Mouse (Mus musculus) kidney, embryonic 16.5 days (tissue): ENCODE data around the gene Lcn12. TPM values are rescaled to one million over a fixed set of nuclear protein-coding genes. Genes with fewer than 3 reads are reported as not detected.

ENCODE experiments used
- ATAC-seq: fragments of 200-750 bp; cut with Nextera tagmentation; 2 replicates; pipeline ENCODE4 v1.8.0; 2017; ENCODE audit warnings: moderate TSS enrichment; ENCODE audit not compliant: low FRiP score, low TSS enrichment
- H3K27ac ChIP-seq: fragments of 300-500 bp; sonication (generic); 2 replicates; pipeline ENCODE4 v1.5.1; 2014; ENCODE audit warnings: low read length
- H3K27me3 ChIP-seq: fragments of 300-500 bp; sonication (generic); 2 replicates; pipeline ENCODE4 v1.6.1; 2014; ENCODE audit warnings: low read length, control low read depth, mixed read lengths; ENCODE audit not compliant: insufficient read depth
- H3K36me3 ChIP-seq: fragments of 300-500 bp; sonication (generic); 2 replicates; pipeline ENCODE4 v1.6.1; 2014; ENCODE audit warnings: low read length, control low read depth, mixed read lengths; ENCODE audit not compliant: insufficient read depth
- H3K4me1 ChIP-seq: fragments of 300-500 bp; sonication (generic); 2 replicates; pipeline ENCODE4 v1.6.1; 2014; ENCODE audit warnings: low read length, control low read depth, mixed read lengths; ENCODE audit not compliant: insufficient read depth
- H3K4me2 ChIP-seq: fragments of 300-500 bp; sonication (generic); replicated peaks from 2 replicates; pipeline ENCODE4 v1.6.1; 2014; ENCODE audit warnings: low read depth, low read length
- H3K4me3 ChIP-seq: fragments of 300-500 bp; sonication (generic); 2 replicates; pipeline ENCODE4 v1.5.1; 2014; ENCODE audit warnings: mild to moderate bottlenecking, low read length
- H3K9ac ChIP-seq: fragments of 300-500 bp; sonication (generic); replicated peaks from 2 replicates; pipeline ENCODE4 v1.6.1; 2014; ENCODE audit warnings: low read length
- H3K9me3 ChIP-seq: fragments of 300-500 bp; sonication (generic); 2 replicates; pipeline ENCODE4 v1.6.1; 2016; ENCODE audit warnings: low read length, control low read depth
- WGBS: fragments of 180-500 bp; shearing (Covaris S2); extraction: QIAGEN DNeasy Blood & Tissue Kit; methylation state at CpG from one replicate; pipeline ENCODE4 v1.1.7; 2014; 5-methylcytosine and 5-hydroxymethylcytosine counted together
- polyA plus RNA-seq: library from polyadenylated mRNA; unstranded; fragments of >200 nt; fragmentation: Nextera tagmentation; extraction: Ambion mirVana; gene quantifications from 2 replicates; pipeline ENCODE4 v1.2.1, GENCODE M21; 2015

The Lcn12 gene
- polyA plus RNA-seq, 1 experiment from 2014 or later: not detected

GRCm38 (mm10) chr2:25477967-25478675 is 15.6 kb downstream of the Lcn12 start:
- 84% methylated on average over 3 of the region's 3 CpGs for WGBS
- H3K9ac ChIP-seq: no peak overlapping the region
- H3K27ac ChIP-seq: no peak overlapping the region
- no peak overlapping the region for H3K4me2 ChIP-seq
- H3K36me3 ChIP-seq: no peaks in the 10 kb centered on the region
- no peaks in the 10 kb centered on the region for H3K27me3 ChIP-seq
- ATAC-seq: no peak
- no peak overlapping the region for H3K4me3 ChIP-seq
- H3K4me1 ChIP-seq: no peaks in the 10 kb centered on the region
- no peaks in the 10 kb centered on the region for H3K9me3 ChIP-seq

DNA sequence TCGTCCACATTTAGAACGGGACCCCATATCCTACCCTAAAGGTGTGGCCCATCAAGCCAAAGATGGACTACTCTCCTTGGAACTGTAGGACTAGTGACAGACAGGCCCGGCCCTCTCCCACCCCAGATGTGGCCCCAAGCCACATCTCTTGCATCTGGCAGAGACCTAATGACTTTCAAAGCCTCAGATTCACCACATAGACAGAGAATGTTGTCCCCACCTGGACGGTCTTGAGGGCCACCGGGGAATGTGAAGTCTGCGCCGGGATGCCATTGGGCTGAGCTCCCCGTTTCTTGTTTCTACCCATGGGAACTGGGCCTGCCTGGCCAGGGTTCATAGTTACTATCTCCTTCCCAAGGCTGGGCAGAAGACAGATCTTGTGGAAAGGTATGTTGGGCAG is 16.2 kb downstream of the Lcn12 start:
- H3K9me3 ChIP-seq: no peaks in the 10 kb centered on the region
- H3K27me3 ChIP-seq: no peaks in the 10 kb centered on the region
- no peaks in the 10 kb centered on the region for H3K4me1 ChIP-seq
- no peaks in the 10 kb centered on the region for H3K36me3 ChIP-seq
- H3K4me3 ChIP-seq: no peak overlapping the region
- no peak overlapping the region for H3K4me2 ChIP-seq
- no peak overlapping the region for H3K9ac ChIP-seq
- 89% methylated on average over 8 of the region's 8 CpGs for WGBS
- H3K27ac ChIP-seq: no peak overlapping the region
- no peak for ATAC-seq

DNA sequence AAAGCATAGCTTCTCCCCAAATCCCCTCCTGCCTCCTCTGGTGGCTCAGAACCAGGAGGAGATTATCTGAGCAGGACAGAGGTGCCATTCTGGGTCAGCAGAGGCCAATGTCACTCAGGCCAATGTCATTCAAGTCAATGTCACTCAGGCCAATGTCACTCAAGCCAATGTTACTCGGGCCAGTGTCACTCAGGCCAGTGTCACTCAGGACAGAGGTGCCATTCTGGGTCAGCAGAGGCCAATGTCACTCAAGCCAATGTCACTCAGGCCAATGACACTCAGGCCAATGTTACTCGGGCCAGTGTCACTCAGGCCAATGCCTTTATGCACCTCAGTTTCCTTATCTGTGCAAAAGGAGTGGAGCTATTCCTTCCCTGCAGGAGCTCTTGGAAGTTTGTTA is 21.2 kb downstream of the Lcn12 start:
- Histone ChIP-seq H3K9me3 (no peaks in the 10 kb centered on the region), H3K9ac (no peak overlapping the region), H3K4me1 (0 out of 2 replicates have a peak, but pooled peaks cover 6% of the 10 kb centered on the region), H3K4me2 (no peak overlapping the region), H3K4me3 (no peak overlapping the region), H3K36me3 (no peaks in the 10 kb centered on the region), H3K27me3 (no peaks in the 10 kb centered on the region), H3K27ac (no peak overlapping the region)
- 78% methylated on average over 2 of the region's 2 CpGs for WGBS
- no peak for ATAC-seq

GRCm38 (mm10) chr2:25469969-25470368 is 23.7 kb downstream of the Lcn12 start, which contains the start of gene Ptgds:
Gene Ptgds (minus strand): TSS chr2:25470046.
- Histone ChIP-seq H3K27ac (no peak within 1 kb of the TSS), H3K9me3 (no peaks in the 10 kb centered on the region), H3K4me2 (no peak within 1 kb of the TSS), H3K4me1 (peaks cover 10% of the 10 kb centered on the region; the same call in 1 of the 2 replicates), H3K36me3 (no peaks in the 10 kb centered on the region), H3K4me3 (no peak within 1 kb of the TSS), H3K27me3 (no peaks in the 10 kb centered on the region), H3K9ac (no peak within 1 kb of the TSS)
- WGBS: 49% methylated on average over 6 of the region's 6 CpGs
- ATAC-seq: no peak

DNA sequence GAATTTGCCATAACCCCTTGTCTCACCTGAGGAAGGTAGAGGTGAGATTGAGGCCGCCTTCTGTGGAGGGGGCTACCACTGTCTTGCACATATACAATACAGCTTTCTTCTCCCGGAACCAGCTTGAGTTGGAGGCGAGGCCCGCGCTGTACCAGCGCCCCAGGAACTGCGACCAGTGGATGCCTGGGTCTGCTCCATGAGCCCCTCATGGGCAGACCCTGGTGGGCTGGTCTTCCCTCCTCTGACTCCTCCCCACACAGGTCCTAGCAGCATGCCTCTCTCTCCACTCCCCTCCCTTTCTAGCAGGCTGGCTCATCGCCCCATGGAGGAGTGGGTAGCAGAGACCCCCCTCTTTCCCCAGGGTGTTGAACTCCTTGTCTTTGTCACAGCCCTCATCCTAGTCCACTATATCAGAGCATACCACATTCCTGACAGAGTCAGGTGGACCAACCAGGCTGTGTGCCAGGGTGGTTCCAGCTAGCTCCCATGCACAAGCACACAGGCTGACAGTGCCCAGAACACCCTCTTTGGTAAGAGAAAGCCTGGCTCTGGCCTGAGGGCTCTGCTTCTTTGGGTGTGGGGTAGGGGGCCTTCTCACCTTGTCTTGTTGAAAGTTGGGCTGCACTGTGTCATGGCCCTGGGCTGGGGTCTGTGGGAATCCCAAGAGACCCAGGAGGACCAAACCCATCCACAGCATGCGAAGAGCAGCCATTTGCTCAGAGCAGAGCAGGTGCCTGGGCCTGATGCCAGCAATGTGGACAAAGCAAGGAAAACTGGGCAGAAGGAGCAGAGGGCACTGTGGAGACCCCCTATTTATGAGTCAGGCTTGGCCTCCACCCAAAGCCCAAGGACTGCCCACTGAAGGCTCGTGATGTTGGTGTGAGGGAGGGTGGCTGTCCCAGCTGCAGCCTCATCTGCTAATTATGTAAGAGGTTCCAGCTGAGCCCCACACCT is 24.5 kb downstream of the Lcn12 start:
- Histone ChIP-seq H3K4me3 (no peak overlapping the region), H3K27me3 (no peaks in the 10 kb centered on the region), H3K9me3 (no peaks in the 10 kb centered on the region), H3K4me1 (peaks cover 10% of the 10 kb centered on the region; the same call in 1 of the 2 replicates), H3K27ac (no peak overlapping the region), H3K9ac (no peak overlapping the region), H3K4me2 (no peak overlapping the region), H3K36me3 (no peaks in the 10 kb centered on the region)
- 0 out of 2 replicates have a peak, but pooled peaks have one; percentile 12 for ATAC-seq
- WGBS: 80% methylated on average over 10 of the region's 10 CpGs

GRCm38 (mm10) chr2:25467606-25468303 is 26.0 kb downstream of the Lcn12 start:
- Histone ChIP-seq H3K27ac (no peak overlapping the region), H3K4me3 (no peak overlapping the region), H3K4me1 (peaks cover 10% of the 10 kb centered on the region; the same call in 1 of the 2 replicates), H3K27me3 (no peaks in the 10 kb centered on the region), H3K36me3 (no peaks in the 10 kb centered on the region), H3K4me2 (no peak overlapping the region), H3K9ac (no peak overlapping the region), H3K9me3 (no peaks in the 10 kb centered on the region)
- ATAC-seq: no peak
- 78% methylated on average over 14 of the region's 14 CpGs for whole genome bisulfite sequencing

- no peak for ATAC-seq
- WGBS: 44% methylated on average over 10 of the region's 10 CpGs
These were observed 27.7 kb downstream of the Lcn12 start for GRCm38 (mm10) chr2:25465816-25466635.

GRCm38 (mm10) chr2:25465256-25465655 is 28.5 kb downstream of the Lcn12 start:
- H3K27ac ChIP-seq: no peak overlapping the region
- H3K9me3 ChIP-seq: no peaks in the 10 kb centered on the region
- 76% methylated on average over 2 of the region's 2 CpGs for WGBS
- no peaks in the 10 kb centered on the region for H3K36me3 ChIP-seq
- no peak overlapping the region for H3K4me3 ChIP-seq
- H3K4me1 ChIP-seq: peaks cover 15% of the 10 kb centered on the region
- H3K27me3 ChIP-seq: no peaks in the 10 kb centered on the region
- no peak overlapping the region for H3K4me2 ChIP-seq
- no peak overlapping the region for H3K9ac ChIP-seq
- ATAC-seq: no peak

More at GRCm38 (mm10) chr2:25465816-25466635, 27.7 kb downstream of the Lcn12 start:
- Histone ChIP-seq H3K27ac (no peak overlapping the region), H3K9me3 (no peaks in the 10 kb centered on the region), H3K4me2 (no peak overlapping the region), H3K9ac (no peak overlapping the region), H3K4me3 (no peak overlapping the region), H3K27me3 (no peaks in the 10 kb centered on the region), H3K4me1 (peaks cover 13% of the 10 kb centered on the region), H3K36me3 (no peaks in the 10 kb centered on the region)

GRCm38 (mm10) chr2:25463630-25464029 is 30.1 kb downstream of the Lcn12 start:
- peaks cover 20% of the 10 kb centered on the region for H3K4me1 ChIP-seq
- no peak for ATAC-seq
- no peak overlapping the region for H3K9ac ChIP-seq
- 86% methylated on average over 3 of the region's 3 CpGs for WGBS
- H3K4me2 ChIP-seq: no peak overlapping the region
- H3K9me3 ChIP-seq: no peaks in the 10 kb centered on the region
- H3K27me3 ChIP-seq: no peaks in the 10 kb centered on the region
- no peak overlapping the region for H3K4me3 ChIP-seq
- no peak overlapping the region for H3K27ac ChIP-seq
- no peaks in the 10 kb centered on the region for H3K36me3 ChIP-seq
